Mouse (Mus musculus): ENCODE results near the gene Itgb5. TPM values are rescaled to one million over a fixed set of nuclear protein-coding genes. Genes with fewer than 3 reads are reported as not detected.

Itgb5 gene
- polyA plus RNA-seq, 1 experiment from 2014 or later, result 4.9 TPM

DNA sequence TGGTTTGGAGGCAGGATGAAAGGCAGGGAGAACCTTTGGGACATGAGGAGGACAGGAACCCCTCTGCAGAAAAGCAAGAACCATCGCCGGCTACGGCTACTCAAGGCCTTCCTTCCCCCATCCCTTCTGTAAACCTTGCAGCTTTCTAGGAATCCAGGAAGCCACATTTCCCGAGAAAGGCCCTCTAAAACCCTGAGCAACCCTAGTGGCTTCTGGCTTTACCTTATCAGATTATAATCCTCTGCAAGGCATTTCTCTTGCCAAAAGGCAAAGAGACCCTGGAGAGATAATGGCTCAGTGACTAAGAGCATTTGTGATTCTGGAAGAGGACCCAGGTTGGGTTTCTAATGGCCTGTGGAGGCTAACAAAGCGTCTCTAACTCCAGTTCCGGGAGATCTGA lies 11.2 kb downstream of the Itgb5 start:
- no peak overlapping the region for H3K4me3 ChIP-seq (ENCODE audit: low read depth, low read length)
- no peak overlapping the region for H3K4me2 ChIP-seq (ENCODE audit: low read depth, low read length)
- no peaks in the 10 kb centered on the region for H3K9me3 ChIP-seq (replicated peaks; ENCODE audit: control insufficient read depth, low read length)
- no peak overlapping the region for H3K27ac ChIP-seq (ENCODE audit: low read length)
- no peak for ATAC-seq (ENCODE audit: low read depth)
- no peak overlapping the region for H3K9ac ChIP-seq (ENCODE audit: low read depth, low read length)
- H3K27me3 ChIP-seq (ENCODE audit: control insufficient read depth, insufficient read depth, low read depth, low read length), result no peaks in the 10 kb centered on the region
- 40% methylated on average over 6 of the region's 6 CpGs for WGBS (ENCODE audit: insufficient replicate concordance)
- peaks cover 12% of the 10 kb centered on the region for H3K4me1 ChIP-seq (ENCODE audit: control insufficient read depth, low read depth, low read length)
- H3K36me3 ChIP-seq (ENCODE audit: control insufficient read depth, insufficient read depth), result no peaks in the 10 kb centered on the region

DNA sequence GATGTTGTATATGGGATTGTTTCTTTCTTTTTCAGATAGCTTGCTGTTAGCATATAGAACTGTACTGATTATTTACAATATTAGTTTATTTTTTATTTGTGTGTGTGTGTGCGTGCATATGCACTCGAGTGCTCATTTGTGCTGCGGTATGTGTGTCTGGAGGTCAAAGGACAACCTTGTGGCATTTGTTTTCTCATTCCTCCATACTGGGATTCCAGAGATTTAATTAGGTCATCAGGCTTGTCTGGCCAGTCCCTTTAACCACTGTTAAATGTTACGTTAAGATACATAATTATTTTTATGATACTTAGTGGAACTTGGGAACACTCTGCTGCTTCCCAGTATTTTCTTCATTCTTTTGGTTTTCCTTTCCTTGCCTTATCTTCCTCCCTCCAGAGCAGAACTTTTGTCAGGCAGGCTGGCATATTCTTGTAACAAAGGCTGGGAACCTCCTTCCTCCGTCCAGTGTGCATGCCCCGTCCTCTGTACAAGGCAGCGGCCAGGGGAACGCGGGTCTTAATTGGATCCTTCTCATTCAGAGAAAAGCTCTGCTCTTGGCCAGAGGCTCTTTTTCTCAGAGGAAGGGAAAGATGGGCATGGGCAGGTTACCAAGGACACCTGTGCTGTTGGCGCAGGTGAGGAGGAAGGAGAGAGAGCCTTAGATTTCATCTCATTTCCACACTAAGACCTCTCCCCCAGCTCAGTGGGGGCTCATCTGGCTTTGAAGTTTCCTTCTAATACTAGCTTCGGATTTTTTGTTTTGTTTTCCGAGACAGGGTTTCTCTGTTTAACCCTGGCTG lies 12.8 kb downstream of the Itgb5 start:
- Histone ChIP-seq H3K4me3 (ENCODE audit: low read depth, low read length) (no peak overlapping the region), H3K4me2 (ENCODE audit: low read depth, low read length) (no peak overlapping the region), H3K36me3 (ENCODE audit: control insufficient read depth, insufficient read depth) (peaks cover 5% of the 10 kb centered on the region; the same call in 1 of the 2 replicates), H3K9me3 (replicated peaks; ENCODE audit: control insufficient read depth, low read length) (no peaks in the 10 kb centered on the region), H3K9ac (ENCODE audit: low read depth, low read length) (no peak overlapping the region), H3K27me3 (ENCODE audit: control insufficient read depth, insufficient read depth, low read depth, low read length) (no peaks in the 10 kb centered on the region), H3K4me1 (ENCODE audit: control insufficient read depth, low read depth, low read length) (peaks cover 2% of the 10 kb centered on the region), H3K27ac (ENCODE audit: low read length) (no peak overlapping the region)
- no peak for ATAC-seq (ENCODE audit: low read depth)
- 68% methylated on average over 12 of the region's 12 CpGs for WGBS (ENCODE audit: insufficient replicate concordance)

DNA sequence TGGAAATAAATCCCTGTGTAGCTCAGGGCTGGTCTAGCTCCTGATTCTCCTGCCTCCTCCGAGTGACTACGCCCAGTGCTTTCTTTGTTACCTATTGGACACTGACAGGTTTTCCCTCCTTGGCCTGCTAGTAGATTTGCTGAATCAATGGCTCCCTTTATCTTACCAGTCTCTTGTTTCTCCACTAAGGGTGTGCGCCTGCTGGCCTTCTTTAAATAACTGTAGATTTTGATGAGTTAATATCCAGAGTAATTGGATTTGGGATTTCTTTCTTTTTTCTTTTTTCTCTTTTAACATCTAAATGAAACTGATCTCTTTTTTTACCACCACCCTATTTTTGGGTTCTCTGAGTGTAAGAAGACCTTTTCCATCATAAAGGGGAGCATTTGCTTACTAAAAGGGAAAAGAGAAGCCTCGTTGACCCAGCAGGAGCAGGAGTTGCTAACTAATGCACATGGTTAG lies 14.7 kb downstream of the Itgb5 start:
- H3K27ac ChIP-seq (ENCODE audit: low read length), result no peak overlapping the region
- 50% methylated on average over 4 of the region's 4 CpGs for WGBS (ENCODE audit: insufficient replicate concordance)

DNA sequence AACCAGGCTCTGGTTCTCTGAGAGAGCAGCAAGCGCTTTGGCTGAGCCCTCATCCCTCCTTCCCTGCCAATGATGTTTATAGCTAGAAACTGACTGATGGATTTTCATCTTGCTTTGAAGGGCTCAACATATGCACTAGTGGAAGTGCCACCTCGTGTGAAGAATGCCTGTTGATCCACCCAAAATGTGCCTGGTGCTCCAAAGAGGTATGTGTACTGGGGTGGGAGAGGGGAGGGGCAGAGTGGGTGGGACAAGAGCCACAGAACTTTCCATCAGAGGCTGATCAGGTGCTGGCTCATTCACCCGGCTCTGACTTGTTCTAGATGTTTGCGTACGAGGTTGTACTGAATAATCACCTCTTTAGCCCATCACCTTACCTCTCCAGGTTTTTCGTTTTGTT lies 15.4 kb downstream of the Itgb5 start:
- Histone ChIP-seq H3K4me3 (ENCODE audit: low read depth, low read length) (no peak overlapping the region), H3K9ac (ENCODE audit: low read depth, low read length) (no peak overlapping the region), H3K4me1 (ENCODE audit: control insufficient read depth, low read depth, low read length) (no peaks in the 10 kb centered on the region; the same call in 1 of the 2 replicates), H3K4me2 (ENCODE audit: low read depth, low read length) (no peak overlapping the region), H3K9me3 (replicated peaks; ENCODE audit: control insufficient read depth, low read length) (no peaks in the 10 kb centered on the region), H3K27me3 (ENCODE audit: control insufficient read depth, insufficient read depth, low read depth, low read length) (no peaks in the 10 kb centered on the region), H3K36me3 (ENCODE audit: control insufficient read depth, insufficient read depth) (peaks cover 5% of the 10 kb centered on the region; the same call in 1 of the 2 replicates), H3K27ac (ENCODE audit: low read length) (no peak overlapping the region)
- 69% methylated on average over 6 of the region's 6 CpGs for WGBS (ENCODE audit: insufficient replicate concordance)
- ATAC-seq (ENCODE audit: low read depth), result no peak

More for the DNA sequence above, 14.7 kb downstream of the Itgb5 start:
- Histone ChIP-seq H3K27me3 (ENCODE audit: control insufficient read depth, insufficient read depth, low read depth, low read length) (no peaks in the 10 kb centered on the region), H3K9ac (ENCODE audit: low read depth, low read length) (no peak overlapping the region), H3K4me3 (ENCODE audit: low read depth, low read length) (no peak overlapping the region), H3K4me2 (ENCODE audit: low read depth, low read length) (no peak overlapping the region), H3K4me1 (ENCODE audit: control insufficient read depth, low read depth, low read length) (no peaks in the 10 kb centered on the region; the same call in 1 of the 2 replicates), H3K36me3 (ENCODE audit: control insufficient read depth, insufficient read depth) (peaks cover 5% of the 10 kb centered on the region; the same call in 1 of the 2 replicates), H3K9me3 (replicated peaks; ENCODE audit: control insufficient read depth, low read length) (no peaks in the 10 kb centered on the region)
- ATAC-seq (ENCODE audit: low read depth), result no peak

DNA sequence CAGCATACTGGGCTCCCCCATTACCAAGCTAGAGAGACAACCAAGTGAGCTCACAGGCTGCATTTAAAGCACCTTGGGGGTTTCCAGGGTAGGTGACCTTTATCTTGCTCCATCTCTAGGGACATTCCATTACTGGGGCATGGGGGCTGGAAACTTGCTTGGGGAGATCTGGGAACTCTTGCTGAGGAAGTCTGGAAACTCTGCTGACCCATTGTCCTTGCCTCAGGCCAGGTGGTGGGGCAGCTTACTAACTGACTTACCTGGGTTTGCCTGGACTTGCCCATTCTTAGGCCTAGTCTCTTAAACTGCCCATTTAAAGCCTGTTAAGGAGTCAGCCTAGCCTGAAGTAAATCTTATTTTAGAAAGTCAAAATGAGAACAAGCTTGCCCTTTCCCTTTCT lies 23.8 kb downstream of the Itgb5 start:
- H3K4me1 ChIP-seq (ENCODE audit: control insufficient read depth, low read depth, low read length), result no peaks in the 10 kb centered on the region
- no peaks in the 10 kb centered on the region for H3K36me3 ChIP-seq (ENCODE audit: control insufficient read depth, insufficient read depth)
- H3K4me3 ChIP-seq (ENCODE audit: low read depth, low read length), result no peak overlapping the region
- H3K9me3 ChIP-seq (replicated peaks; ENCODE audit: control insufficient read depth, low read length), result no peaks in the 10 kb centered on the region
- no peaks in the 10 kb centered on the region for H3K27me3 ChIP-seq (ENCODE audit: control insufficient read depth, insufficient read depth, low read depth, low read length)
- ATAC-seq (ENCODE audit: low read depth), result no peak
- no peak overlapping the region for H3K4me2 ChIP-seq (ENCODE audit: low read depth, low read length)
- H3K27ac ChIP-seq (ENCODE audit: low read length), result no peak overlapping the region
- H3K9ac ChIP-seq (ENCODE audit: low read depth, low read length), result no peak overlapping the region

DNA sequence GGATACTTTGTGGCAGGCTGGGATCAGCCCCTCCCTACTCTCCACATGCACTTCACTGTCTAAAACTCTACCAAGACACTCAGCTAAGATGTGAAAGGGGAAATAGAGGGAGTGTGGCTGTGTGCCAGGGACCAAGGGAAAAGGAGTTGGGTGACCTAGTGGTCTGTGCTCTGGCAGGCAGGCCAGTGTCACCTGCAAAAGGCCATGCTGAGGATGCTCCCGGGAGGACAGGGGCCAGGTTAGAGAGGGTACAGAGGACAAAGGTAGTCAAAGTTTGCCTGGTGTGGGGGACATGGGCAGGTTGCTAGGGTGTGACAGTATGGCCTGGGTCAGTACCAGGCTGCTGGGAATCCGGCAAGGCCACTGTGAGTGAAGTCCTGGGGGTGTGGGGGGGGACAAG lies 29.3 kb downstream of the Itgb5 start:
- Histone ChIP-seq H3K9ac (ENCODE audit: low read depth, low read length) (no peak overlapping the region), H3K4me1 (ENCODE audit: control insufficient read depth, low read depth, low read length) (no peaks in the 10 kb centered on the region), H3K9me3 (replicated peaks; ENCODE audit: control insufficient read depth, low read length) (no peaks in the 10 kb centered on the region), H3K4me2 (ENCODE audit: low read depth, low read length) (no peak overlapping the region), H3K4me3 (ENCODE audit: low read depth, low read length) (no peak overlapping the region), H3K27ac (ENCODE audit: low read length) (no peak overlapping the region), H3K27me3 (ENCODE audit: control insufficient read depth, insufficient read depth, low read depth, low read length) (no peaks in the 10 kb centered on the region), H3K36me3 (ENCODE audit: control insufficient read depth, insufficient read depth) (no peaks in the 10 kb centered on the region)
- ATAC-seq (ENCODE audit: low read depth), result no peak
- 53% methylated on average over 2 of the region's 2 CpGs for WGBS (ENCODE audit: insufficient replicate concordance)

DNA sequence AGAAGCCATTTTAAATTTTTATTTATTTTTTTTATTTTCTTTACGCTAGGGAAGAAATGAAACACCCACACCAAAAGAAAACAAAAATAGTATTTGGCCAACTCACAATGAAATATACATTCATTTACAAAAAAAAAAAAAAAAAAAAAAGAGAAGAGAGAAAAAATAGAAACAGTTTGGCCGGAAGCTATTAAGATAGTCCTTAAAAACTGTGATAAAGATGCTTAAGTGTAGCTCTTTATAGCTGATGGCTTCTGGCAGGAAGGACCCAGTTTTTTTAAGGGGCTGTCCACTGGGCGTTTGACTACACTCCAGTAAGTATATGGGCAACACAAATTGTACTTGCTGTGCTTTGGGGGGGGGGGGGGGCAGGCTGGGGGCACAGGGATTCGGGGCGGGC lies 29.9 kb downstream of the Itgb5 start:
- no peaks in the 10 kb centered on the region for H3K9me3 ChIP-seq (replicated peaks; ENCODE audit: control insufficient read depth, low read length)
- no peak for ATAC-seq (ENCODE audit: low read depth)
- H3K27me3 ChIP-seq (ENCODE audit: control insufficient read depth, insufficient read depth, low read depth, low read length), result no peaks in the 10 kb centered on the region
- H3K4me3 ChIP-seq (ENCODE audit: low read depth, low read length), result no peak overlapping the region
- no peaks in the 10 kb centered on the region for H3K4me1 ChIP-seq (ENCODE audit: control insufficient read depth, low read depth, low read length)
- no peak overlapping the region for H3K4me2 ChIP-seq (ENCODE audit: low read depth, low read length)
- H3K36me3 ChIP-seq (ENCODE audit: control insufficient read depth, insufficient read depth), result no peaks in the 10 kb centered on the region
- 44% methylated on average over 5 of the region's 5 CpGs for WGBS (ENCODE audit: insufficient replicate concordance)
- H3K9ac ChIP-seq (ENCODE audit: low read depth, low read length), result no peak overlapping the region
- H3K27ac ChIP-seq (ENCODE audit: low read length), result no peak overlapping the region

DNA sequence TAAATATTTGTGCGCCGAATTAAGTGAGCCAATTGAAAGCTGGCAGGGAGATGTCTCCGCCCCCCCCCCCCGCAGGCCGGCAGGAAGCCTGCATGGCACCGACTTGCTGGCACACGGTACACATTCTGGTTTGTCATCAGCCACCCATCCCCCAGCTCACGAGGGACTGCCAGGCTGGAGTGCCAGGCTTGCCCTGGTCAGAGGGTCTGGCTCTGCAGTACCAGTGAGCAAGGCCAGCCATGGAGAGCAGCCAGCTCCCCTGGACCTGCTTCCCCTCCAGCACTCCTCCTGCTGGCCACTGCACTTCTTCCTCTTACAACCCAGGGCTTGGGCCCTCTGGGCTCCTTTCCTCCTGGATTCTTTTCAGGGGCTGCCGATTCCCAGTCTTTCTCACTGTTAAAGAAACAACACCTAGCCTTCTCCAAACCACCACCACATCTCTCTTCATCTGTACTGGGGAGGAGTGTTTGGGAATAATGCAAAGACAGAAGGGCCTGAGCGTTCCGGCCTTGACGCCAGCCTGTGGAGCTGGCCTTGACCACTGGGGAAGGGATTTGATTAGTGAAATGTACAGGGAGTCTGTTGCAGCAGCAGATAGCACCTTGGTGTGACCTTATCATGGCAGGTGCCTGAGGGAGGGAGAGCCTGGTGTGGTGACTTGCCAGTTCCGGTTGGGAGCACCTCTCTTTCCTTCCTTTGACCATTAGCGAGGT lies 30.7 kb downstream of the Itgb5 start:
- ATAC-seq (ENCODE audit: low read depth), result no peak
- H3K4me1 ChIP-seq (ENCODE audit: control insufficient read depth, low read depth, low read length), result no peaks in the 10 kb centered on the region
- WGBS (ENCODE audit: insufficient replicate concordance), result 40% methylated on average over 14 of the region's 14 CpGs
- no peaks in the 10 kb centered on the region for H3K36me3 ChIP-seq (ENCODE audit: control insufficient read depth, insufficient read depth)
- no peak overlapping the region for H3K4me3 ChIP-seq (ENCODE audit: low read depth, low read length)
- H3K27me3 ChIP-seq (ENCODE audit: control insufficient read depth, insufficient read depth, low read depth, low read length), result no peaks in the 10 kb centered on the region
- H3K9me3 ChIP-seq (replicated peaks; ENCODE audit: control insufficient read depth, low read length), result no peaks in the 10 kb centered on the region
- no peak overlapping the region for H3K4me2 ChIP-seq (ENCODE audit: low read depth, low read length)
- H3K27ac ChIP-seq (ENCODE audit: low read length), result no peak overlapping the region
- H3K9ac ChIP-seq (ENCODE audit: low read depth, low read length), result no peak overlapping the region

DNA sequence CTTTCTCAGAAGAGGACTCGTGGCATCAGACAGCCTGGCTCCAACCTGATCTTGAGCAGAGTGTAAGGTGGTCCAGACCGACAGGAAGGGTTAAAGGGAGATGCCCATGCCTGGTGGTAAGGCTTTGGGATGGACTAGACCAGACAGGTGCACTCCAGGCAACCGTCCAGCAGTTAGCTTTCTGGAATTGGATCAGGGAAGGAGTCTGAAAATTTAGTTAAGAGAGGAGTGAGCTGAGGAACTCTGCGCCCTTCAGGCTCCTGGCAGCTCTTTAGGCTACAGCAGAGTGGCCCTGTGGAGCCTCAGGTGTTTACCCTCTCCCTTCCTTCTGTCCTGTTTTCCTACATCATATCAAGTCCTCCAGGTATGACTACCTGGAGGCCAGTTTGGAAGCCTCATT lies 32.9 kb downstream of the Itgb5 start:
- Histone ChIP-seq H3K9me3 (replicated peaks; ENCODE audit: control insufficient read depth, low read length) (no peaks in the 10 kb centered on the region), H3K4me1 (ENCODE audit: control insufficient read depth, low read depth, low read length) (no peaks in the 10 kb centered on the region), H3K27me3 (ENCODE audit: control insufficient read depth, insufficient read depth, low read depth, low read length) (no peaks in the 10 kb centered on the region), H3K4me3 (ENCODE audit: low read depth, low read length) (no peak overlapping the region), H3K9ac (ENCODE audit: low read depth, low read length) (no peak overlapping the region), H3K4me2 (ENCODE audit: low read depth, low read length) (no peak overlapping the region), H3K27ac (ENCODE audit: low read length) (no peak overlapping the region), H3K36me3 (ENCODE audit: control insufficient read depth, insufficient read depth) (no peaks in the 10 kb centered on the region)
- WGBS (ENCODE audit: insufficient replicate concordance), result 60% methylated on average over 4 of the region's 4 CpGs
- ATAC-seq (ENCODE audit: low read depth), result no peak

Measured in liver, embryonic 16.5 days (tissue).